Mouse (Mus musculus): ENCODE measurements at regions not wholly inside any gene's neighbourhood (a gene's known extent, or its start where the extent isn't known, plus 50 kb on each side); places are given as distances from the start of the nearest gene placed in this dataset.

DNA sequence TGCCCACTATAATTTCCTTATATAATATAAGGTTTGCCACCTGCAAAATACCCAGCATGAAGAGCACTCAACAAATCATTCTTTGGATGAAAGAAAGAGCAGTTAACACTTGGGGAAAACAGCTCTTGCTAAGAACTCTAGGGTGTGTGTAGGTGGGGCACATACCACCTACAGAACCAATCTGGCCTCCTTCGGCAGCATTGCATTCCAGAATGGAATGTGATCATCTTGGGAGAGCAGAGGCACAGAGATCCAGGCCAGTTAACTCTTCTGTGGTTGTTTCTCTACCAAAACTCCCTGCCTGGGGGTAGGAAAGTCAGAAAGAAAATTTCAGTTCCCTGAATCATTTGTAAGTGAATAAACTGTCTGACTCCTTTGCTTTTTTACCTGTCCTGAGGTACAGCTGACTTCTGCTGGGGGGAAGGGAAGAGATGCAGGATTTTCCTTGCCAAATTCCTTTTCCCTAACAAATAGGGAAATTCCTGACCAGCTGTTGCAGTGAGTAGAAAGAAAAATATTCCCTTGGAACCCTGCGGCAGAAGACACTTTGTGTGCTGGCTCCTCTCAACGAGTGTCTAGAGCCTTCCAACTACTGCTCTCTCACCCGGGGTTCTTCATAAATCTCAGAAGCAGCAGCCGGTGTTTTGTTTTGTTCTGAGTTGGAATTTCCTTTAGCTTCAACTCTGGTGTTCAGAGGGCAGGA lies 112.8 kb upstream of the Frmd6 start:
- no peak for DNase-seq (ENCODE audit: low read depth, low spot score)

DNA sequence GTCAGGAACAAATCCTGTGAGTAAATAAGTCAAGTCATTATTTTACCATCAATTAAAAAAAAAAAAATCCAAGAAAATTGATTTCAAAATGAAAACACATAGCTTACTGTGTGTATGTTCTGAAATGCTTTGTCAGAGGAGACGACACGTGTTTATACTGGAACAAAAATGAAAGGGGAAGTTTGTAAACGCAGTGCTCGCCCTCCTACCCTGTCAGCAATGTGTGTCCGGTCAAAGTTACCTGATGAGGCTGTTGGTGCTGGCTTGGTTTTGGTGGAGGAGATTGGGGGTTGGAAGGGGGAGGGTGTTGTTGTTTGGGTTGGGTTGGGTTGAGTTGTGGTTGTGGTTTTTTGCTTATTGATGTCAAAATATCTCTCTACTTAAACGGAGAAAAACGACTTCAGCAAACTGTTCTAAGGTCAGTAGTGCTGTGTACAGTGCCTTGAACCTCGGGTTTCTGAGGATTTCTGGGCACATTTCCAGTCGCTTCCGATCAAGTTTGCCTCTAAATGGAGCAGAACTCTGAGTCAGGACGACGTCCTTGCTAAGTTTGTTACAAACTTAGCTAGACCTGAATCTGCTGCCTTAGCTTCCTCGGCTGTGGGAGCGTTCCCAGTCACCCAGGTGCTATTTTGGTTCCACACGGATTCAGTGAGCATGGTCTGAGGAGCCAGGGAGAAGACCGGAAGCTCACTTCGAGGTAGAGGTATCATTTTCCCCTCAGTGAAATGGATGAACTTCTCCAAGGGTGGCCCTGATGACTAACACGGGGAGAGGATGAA lies 111.6 kb upstream of the Frmd6 start:
- DNase-seq (ENCODE audit: low read depth, low spot score) = no peak

GRCm38 (mm10) chr12:70714281-70714679 lies 111.0 kb upstream of the Frmd6 start:
- no peak for DNase-seq (ENCODE audit: low read depth, low spot score)

GRCm38 (mm10) chr12:70715836-70716235 lies 109.5 kb upstream of the Frmd6 start:
- DNase-seq (ENCODE audit: low read depth, low spot score) = no peak

DNA sequence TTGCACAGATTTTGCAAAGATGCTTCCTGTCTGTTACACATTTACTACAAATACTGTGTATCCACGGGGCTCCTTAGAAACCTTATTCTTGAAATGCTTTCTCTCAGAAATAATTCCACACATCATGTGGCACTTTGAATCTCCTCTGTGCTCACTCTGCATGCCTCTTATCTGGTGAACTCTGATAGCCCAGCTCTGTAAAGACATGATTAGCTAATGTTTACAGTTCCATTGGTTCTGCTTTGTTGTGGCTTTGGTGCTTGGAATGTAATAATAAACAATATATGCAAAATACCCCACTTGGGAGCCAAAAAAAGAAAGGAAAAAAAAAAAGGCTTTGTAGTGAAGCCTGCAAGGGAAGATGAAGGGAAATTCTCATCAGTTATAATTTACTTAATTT lies 106.7 kb upstream of the Frmd6 start:
- no peak for DNase-seq (ENCODE audit: low read depth, low spot score)

DNA sequence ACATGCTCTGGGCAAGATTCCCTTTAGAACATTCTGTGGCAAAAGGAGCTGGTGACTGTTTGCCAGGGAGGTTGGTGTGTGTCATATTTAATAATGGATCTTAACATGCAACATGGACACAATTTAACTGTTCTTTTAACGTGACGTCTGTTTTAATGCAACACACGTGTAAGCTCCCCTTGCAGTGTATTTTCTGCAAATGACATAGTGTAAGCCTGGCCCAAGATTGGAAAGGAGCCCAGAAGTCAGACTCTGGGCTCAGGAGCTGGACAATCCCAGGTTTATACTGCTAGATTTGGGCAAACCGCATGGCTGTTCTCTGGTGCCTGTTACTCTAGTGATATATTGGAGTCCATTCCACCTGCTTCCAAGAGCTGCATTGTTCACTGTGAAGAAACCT lies 106.1 kb upstream of the Frmd6 start:
- DNase-seq (ENCODE audit: low read depth, low spot score) = no peak

- no peak for DNase-seq (ENCODE audit: low read depth, low spot score)
Measured at GRCm38 (mm10) chr12:70720178-70720894, 105.0 kb upstream of the Frmd6 start.

- DNase-seq (ENCODE audit: low read depth, low spot score) = no peak
Measured at GRCm38 (mm10) chr12:70725326-70725725, 100.0 kb upstream of the Frmd6 start.

- DNase-seq (ENCODE audit: low read depth, low spot score) = no peak
Measured at GRCm38 (mm10) chr12:70727496-70728259, 97.6 kb upstream of the Frmd6 start.

- no peak for DNase-seq (ENCODE audit: low read depth, low spot score)
Measured at GRCm38 (mm10) chr12:70728407-70728806, 96.9 kb upstream of the Frmd6 start.

DNA sequence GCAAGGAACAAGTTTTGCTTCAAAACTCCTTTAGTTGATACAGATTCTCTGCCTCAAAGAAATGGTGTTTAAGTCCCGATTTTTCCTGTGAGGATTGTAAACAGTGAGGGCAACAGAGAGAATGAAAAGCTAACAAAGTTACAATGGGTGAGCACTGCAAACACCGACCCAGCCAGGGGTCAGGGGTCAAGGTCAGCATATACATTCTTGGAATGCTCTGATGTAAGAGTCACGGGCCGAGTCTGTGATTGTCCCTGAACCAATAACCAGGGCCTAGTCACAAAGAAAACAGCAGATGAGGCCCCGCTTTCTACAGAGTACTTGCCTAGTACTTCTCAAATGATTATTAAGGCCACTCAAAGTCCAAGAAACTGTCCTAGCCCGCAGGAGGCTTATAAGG lies 95.4 kb upstream of the Frmd6 start:
- DNase-seq (ENCODE audit: low read depth, low spot score) = no peak

GRCm38 (mm10) chr12:70731498-70731897 lies 93.8 kb upstream of the Frmd6 start:
- DNase-seq (ENCODE audit: low read depth, low spot score) = no peak

- no peak for DNase-seq (ENCODE audit: low read depth, low spot score)
Measured at GRCm38 (mm10) chr12:70732591-70732990, 92.7 kb upstream of the Frmd6 start.

- DNase-seq (ENCODE audit: low read depth, low spot score) = no peak
Measured at GRCm38 (mm10) chr12:70738554-70738953, 86.8 kb upstream of the Frmd6 start.

GRCm38 (mm10) chr12:70739316-70739715 lies 86.0 kb upstream of the Frmd6 start:
- no peak for DNase-seq (ENCODE audit: low read depth, low spot score)

GRCm38 (mm10) chr12:70739766-70740165 lies 85.5 kb upstream of the Frmd6 start:
- DNase-seq (ENCODE audit: low read depth, low spot score) = no peak

GRCm38 (mm10) chr12:70742836-70743235 lies 82.5 kb upstream of the Frmd6 start:
- no peak for DNase-seq (ENCODE audit: low read depth, low spot score)

- DNase-seq (ENCODE audit: low read depth, low spot score) = no peak
Measured at GRCm38 (mm10) chr12:70745681-70746080, 79.6 kb upstream of the Frmd6 start.

DNA sequence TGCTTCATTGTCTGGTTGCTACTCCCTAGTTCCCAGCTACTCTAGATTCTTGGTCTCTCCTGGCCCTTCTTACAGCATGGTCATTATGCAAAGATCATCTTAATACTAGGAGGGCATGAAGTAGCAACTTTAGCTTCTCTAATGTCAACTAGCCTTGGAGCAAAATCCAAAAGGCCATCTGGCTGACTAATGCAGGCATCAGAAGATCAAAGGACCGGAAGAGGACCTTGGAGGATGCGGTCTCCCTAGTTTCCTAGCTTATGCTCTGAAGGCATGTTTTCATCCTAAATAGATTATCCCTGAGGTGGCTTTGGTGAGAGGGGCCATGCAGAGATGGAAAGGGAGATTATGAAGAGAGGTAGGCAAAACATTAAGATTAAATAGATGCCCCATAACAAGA lies 75.7 kb upstream of the Frmd6 start:
- DNase-seq (ENCODE audit: low read depth, low spot score) = no peak

- DNase-seq (ENCODE audit: low read depth, low spot score) = no peak
Measured at GRCm38 (mm10) chr12:70750651-70751578, 74.4 kb upstream of the Frmd6 start.
